Mouse (Mus musculus) kidney, embryonic 16.5 days (tissue): ENCODE results near the gene S100a4. TPM values are rescaled to one million over a fixed set of nuclear protein-coding genes. Genes with fewer than 3 reads are reported as not detected.

Experiments
- ATAC-seq: fragments of 200-750 bp; cut with Nextera tagmentation; 2 replicates; pipeline ENCODE4 v1.8.0; 2017; ENCODE audit warnings: moderate TSS enrichment; ENCODE audit not compliant: low FRiP score, low TSS enrichment
- H3K27ac ChIP-seq: fragments of 300-500 bp; sonication (generic); 2 replicates; pipeline ENCODE4 v1.5.1; 2014; ENCODE audit warnings: low read length
- H3K27me3 ChIP-seq: fragments of 300-500 bp; sonication (generic); 2 replicates; pipeline ENCODE4 v1.6.1; 2014; ENCODE audit warnings: low read length, control low read depth, mixed read lengths; ENCODE audit not compliant: insufficient read depth
- H3K36me3 ChIP-seq: fragments of 300-500 bp; sonication (generic); 2 replicates; pipeline ENCODE4 v1.6.1; 2014; ENCODE audit warnings: low read length, control low read depth, mixed read lengths; ENCODE audit not compliant: insufficient read depth
- H3K4me1 ChIP-seq: fragments of 300-500 bp; sonication (generic); 2 replicates; pipeline ENCODE4 v1.6.1; 2014; ENCODE audit warnings: low read length, control low read depth, mixed read lengths; ENCODE audit not compliant: insufficient read depth
- H3K4me2 ChIP-seq: fragments of 300-500 bp; sonication (generic); replicated peaks from 2 replicates; pipeline ENCODE4 v1.6.1; 2014; ENCODE audit warnings: low read depth, low read length
- H3K4me3 ChIP-seq: fragments of 300-500 bp; sonication (generic); 2 replicates; pipeline ENCODE4 v1.5.1; 2014; ENCODE audit warnings: mild to moderate bottlenecking, low read length
- H3K9ac ChIP-seq: fragments of 300-500 bp; sonication (generic); replicated peaks from 2 replicates; pipeline ENCODE4 v1.6.1; 2014; ENCODE audit warnings: low read length
- H3K9me3 ChIP-seq: fragments of 300-500 bp; sonication (generic); 2 replicates; pipeline ENCODE4 v1.6.1; 2016; ENCODE audit warnings: low read length, control low read depth
- WGBS: fragments of 180-500 bp; shearing (Covaris S2); extraction: QIAGEN DNeasy Blood & Tissue Kit; methylation state at CpG from one replicate; pipeline ENCODE4 v1.1.7; 2014; 5-methylcytosine and 5-hydroxymethylcytosine counted together
- polyA plus RNA-seq: library from polyadenylated mRNA; unstranded; fragments of >200 nt; fragmentation: Nextera tagmentation; extraction: Ambion mirVana; gene quantifications from 2 replicates; pipeline ENCODE4 v1.2.1, GENCODE M21; 2015

Gene S100a4
- polyA plus RNA-seq, 1 experiment from 2014 or later, result 5.5 TPM

DNA sequence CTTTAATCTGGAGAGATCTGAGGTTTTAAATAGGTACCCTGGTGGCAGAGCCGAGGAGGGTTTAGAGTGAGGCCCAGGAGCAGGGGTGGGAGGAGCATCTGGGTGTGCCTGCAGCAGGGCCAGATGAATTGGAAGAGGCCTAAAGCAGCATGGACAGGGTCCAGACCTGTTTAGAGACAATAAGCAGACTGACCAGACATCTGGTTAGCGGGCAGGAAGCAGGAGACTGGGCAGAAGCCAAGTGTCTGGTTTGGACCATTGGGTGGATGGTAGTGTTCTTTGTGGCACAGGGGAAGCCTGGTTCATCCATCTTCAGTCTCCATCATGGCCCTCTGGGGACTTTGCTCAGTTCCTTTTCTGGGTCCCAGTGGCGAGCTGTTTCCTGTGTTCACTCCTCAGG is 19.7 kb upstream of the S100a4 start:
- no peak for ATAC-seq
- 37% methylated on average over 3 of the region's 3 CpGs for WGBS
- H3K36me3 ChIP-seq, result no peaks in the 10 kb centered on the region
- H3K4me1 ChIP-seq, result peaks cover 12% of the 10 kb centered on the region; the same call in 1 of the 2 replicates
- H3K4me2 ChIP-seq, result no peak overlapping the region
- no peak overlapping the region for H3K27ac ChIP-seq
- H3K4me3 ChIP-seq, result no peak overlapping the region
- no peaks in the 10 kb centered on the region for H3K27me3 ChIP-seq
- H3K9ac ChIP-seq, result no peak overlapping the region
- H3K9me3 ChIP-seq, result no peaks in the 10 kb centered on the region

DNA sequence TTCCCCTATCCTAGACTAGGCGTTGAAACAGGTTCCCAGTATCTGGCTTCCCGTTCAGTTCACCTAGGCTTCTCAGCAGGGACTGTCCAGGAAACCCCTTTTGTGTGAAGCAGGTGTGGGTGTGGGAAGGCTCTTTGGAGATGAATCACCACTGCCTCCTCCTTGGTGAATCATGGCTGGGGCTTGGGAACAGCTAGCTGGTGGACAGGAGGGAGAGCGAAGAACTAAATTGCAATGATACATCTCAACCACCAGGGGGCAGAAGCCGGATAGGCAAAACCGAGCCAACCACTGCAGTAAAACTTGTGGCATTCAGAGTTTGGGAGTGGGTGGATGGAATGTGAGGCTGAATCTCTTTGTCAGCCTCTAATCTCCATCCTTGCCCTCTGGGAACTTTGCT is 18.0 kb upstream of the S100a4 start:
- ATAC-seq, result peak; percentile 55
- Histone ChIP-seq H3K36me3 (no peaks in the 10 kb centered on the region), H3K4me3 (no peak overlapping the region), H3K9me3 (no peaks in the 10 kb centered on the region), H3K27me3 (no peaks in the 10 kb centered on the region), H3K9ac (no peak overlapping the region), H3K27ac (no peak overlapping the region), H3K4me2 (no peak overlapping the region), H3K4me1 (peaks cover 12% of the 10 kb centered on the region; the same call in 1 of the 2 replicates)
- 35% methylated on average over 5 of the region's 5 CpGs for WGBS

DNA sequence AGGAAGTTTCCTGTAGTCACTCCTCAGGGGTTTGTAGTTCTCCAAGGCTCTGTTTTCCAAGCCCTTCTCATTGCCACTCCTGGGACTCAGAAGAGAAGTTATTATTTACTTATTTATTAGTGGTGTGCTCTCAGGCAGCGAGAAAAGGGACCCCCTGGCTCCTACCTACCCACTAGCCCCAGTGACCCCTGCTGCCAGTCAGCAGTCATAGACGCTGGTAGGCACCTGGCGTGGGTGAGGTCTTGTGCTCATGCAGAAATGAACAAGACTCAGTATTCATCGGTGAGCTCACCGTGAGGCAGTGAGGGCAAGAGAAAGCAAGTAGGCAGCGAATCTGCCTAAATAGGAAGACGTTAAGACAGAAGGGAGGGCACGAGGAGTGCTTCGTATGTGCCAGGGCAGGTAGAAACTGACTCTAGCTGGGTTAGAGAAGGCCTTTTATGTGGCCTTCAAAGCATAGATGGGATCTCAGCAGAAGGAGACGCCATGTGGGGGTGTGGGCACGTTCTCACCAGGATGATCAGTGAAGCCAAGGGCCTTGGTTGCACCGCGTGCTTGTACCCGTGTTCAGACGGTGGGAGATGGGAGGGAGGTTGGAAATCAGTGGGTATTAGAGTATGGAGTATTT is 17.4 kb upstream of the S100a4 start:
- H3K9ac ChIP-seq, result no peak overlapping the region
- no peaks in the 10 kb centered on the region for H3K9me3 ChIP-seq
- no peak for ATAC-seq
- H3K4me3 ChIP-seq, result no peak overlapping the region
- H3K27ac ChIP-seq, result no peak overlapping the region
- no peaks in the 10 kb centered on the region for H3K36me3 ChIP-seq
- WGBS, result 81% methylated on average over 15 of the region's 15 CpGs
- H3K27me3 ChIP-seq, result no peaks in the 10 kb centered on the region
- peaks cover 12% of the 10 kb centered on the region; the same call in 1 of the 2 replicates for H3K4me1 ChIP-seq
- no peak overlapping the region for H3K4me2 ChIP-seq

DNA sequence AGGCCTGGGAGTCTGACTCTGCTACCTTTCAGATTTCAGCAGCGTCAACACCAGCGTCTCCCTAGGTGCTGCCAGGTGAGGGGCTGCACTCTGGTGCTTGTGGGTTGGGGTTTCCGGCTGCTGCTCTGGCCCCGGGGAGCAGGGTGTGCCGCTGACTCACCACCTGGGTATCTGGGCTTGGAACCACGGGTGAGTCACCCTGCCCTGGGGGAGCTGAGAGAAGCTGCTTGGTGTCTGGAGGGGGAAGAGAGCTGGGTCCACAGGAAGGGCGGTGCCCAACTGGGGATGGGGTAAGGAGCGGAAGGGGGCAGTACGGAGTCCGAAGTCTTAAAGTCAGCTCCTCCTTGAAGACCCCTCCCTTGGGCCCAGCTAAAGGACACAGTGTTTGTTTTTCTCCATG is 16.7 kb upstream of the S100a4 start:
- H3K27me3 ChIP-seq, result no peaks in the 10 kb centered on the region
- peak; percentile 50 for ATAC-seq
- peaks cover 12% of the 10 kb centered on the region; the same call in 1 of the 2 replicates for H3K4me1 ChIP-seq
- H3K4me2 ChIP-seq, result no peak overlapping the region
- H3K27ac ChIP-seq, result peak overlapping the region; percentile 52
- no peaks in the 10 kb centered on the region for H3K9me3 ChIP-seq
- WGBS, result 56% methylated on average over 10 of the region's 10 CpGs
- H3K36me3 ChIP-seq, result no peaks in the 10 kb centered on the region
- H3K4me3 ChIP-seq, result no peak overlapping the region
- H3K9ac ChIP-seq, result no peak overlapping the region

DNA sequence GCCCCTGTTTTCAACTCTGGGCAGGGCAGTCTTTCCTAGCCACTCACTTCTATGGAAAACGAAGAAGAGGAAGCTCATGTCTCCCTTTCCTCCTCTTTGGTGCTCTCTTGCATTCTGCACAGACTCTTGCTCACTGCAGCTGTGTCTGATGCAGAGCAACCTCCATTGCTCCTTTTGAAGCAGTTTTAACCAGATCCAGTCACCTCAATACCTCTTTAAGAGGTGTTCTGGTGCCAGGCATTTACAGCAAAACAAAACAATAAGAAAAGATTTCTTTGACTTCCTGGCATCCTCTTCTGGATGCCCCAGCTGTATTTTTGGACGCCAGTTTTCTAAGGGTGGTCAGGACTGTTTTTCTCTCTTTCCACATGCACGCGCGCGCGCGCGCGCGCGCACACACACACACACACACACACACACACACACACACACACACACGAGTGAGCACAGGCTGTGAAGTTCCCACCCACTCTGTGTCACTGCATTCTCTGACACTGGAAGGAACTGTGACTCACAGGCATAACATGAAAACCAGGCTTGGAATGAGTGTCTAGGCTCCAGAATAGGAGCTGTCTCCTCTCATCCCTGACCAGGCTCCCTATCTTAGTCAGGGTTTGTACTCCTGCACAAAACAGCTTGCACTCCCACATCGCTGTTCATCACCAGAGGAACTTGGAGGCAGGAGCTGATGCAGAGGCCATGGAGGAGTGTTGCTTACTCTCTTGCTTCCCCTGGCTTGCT is 16.0 kb upstream of the S100a4 start:
- H3K4me3 ChIP-seq, result no peak overlapping the region
- 81% methylated on average over 14 of the region's 14 CpGs for WGBS
- ATAC-seq, result no peak
- H3K4me1 ChIP-seq, result peaks cover 12% of the 10 kb centered on the region; the same call in 1 of the 2 replicates
- H3K9me3 ChIP-seq, result no peaks in the 10 kb centered on the region
- H3K9ac ChIP-seq, result no peak overlapping the region
- peak overlapping the region; percentile 52 for H3K27ac ChIP-seq
- H3K4me2 ChIP-seq, result no peak overlapping the region
- H3K27me3 ChIP-seq, result no peaks in the 10 kb centered on the region
- H3K36me3 ChIP-seq, result no peaks in the 10 kb centered on the region

DNA sequence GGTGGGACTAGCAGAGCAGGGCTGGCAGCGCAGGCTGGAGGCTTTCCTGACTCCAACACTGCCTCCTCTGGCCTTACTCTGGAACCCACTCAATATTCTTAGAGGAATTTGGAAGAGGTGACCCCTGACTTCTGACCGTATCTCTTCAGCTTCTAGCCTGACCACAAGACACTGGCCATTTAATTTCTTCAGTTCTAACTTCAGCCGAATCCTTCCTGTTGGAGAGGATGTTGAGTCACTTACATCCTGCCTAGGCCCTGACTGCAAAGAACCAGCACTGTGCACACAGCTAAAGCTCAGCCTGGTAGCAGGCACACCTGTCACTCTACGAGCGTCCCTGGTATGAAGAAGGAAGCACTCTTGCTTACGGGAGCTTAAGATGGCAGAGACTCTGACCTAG is 14.2 kb upstream of the S100a4 start:
- WGBS, result 72% methylated on average over 6 of the region's 6 CpGs
- Histone ChIP-seq H3K36me3 (no peaks in the 10 kb centered on the region), H3K27ac (no peak overlapping the region), H3K9me3 (no peaks in the 10 kb centered on the region), H3K9ac (no peak overlapping the region), H3K27me3 (no peaks in the 10 kb centered on the region), H3K4me2 (no peak overlapping the region), H3K4me3 (no peak overlapping the region), H3K4me1 (peaks cover 12% of the 10 kb centered on the region; the same call in 1 of the 2 replicates)
- ATAC-seq, result no peak

DNA sequence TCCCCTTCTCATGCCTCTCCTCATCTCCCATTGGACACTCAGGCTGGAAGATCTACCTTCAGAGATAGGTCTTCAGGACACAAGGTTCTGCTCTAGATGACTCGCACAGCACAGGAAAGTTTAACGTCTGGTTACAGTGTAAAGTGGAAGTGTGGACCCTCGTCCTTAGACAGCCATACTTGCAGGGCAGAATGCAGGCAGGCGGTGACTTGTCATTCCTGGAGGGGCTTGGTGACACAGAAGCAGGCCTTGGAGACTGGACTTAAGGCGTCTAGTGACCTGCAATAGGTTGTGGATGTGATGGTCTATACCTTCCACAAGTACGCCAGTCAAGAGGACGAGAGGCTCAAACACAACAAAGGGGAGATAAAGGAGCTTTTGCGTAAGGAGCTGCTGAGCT is 13.6 kb upstream of the S100a4 start, which contains the start of gene S100a2:
Gene S100a2, plus strand, starts transcription at position 301 of the 400 bp plus-strand sequence.
- Histone ChIP-seq H3K36me3 (no peaks in the 10 kb centered on the region), H3K4me1 (peaks cover 12% of the 10 kb centered on the region; the same call in 1 of the 2 replicates), H3K9me3 (no peaks in the 10 kb centered on the region), H3K27me3 (no peaks in the 10 kb centered on the region), H3K4me2 (no peak within 1 kb of the TSS), H3K27ac (no peak within 1 kb of the TSS), H3K4me3 (no peak within 1 kb of the TSS), H3K9ac (no peak within 1 kb of the TSS)
- ATAC-seq, result no peak
- 92% methylated on average over 8 of the region's 8 CpGs for WGBS

DNA sequence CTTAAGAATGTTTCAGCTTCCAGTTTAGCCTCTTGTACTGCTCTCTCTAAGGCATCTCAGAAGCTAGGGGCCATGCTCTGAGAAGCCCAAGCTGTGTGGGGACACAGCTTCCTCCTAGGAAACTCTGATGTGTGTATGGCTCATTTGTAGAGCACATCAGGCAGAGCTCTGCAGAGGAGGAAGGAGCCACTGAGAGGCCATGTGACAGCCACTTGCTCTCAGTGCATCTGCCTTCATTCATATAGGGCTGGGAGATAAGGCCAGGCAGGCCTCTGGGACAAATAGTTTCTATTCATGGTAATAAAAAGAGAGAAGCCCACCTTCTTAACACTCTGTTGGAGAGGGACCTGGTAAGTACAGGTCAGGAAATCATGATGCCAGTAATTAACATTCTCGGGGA is 9.1 kb upstream of the S100a4 start:
- no peak overlapping the region for H3K9ac ChIP-seq
- no peaks in the 10 kb centered on the region for H3K36me3 ChIP-seq
- no peak overlapping the region for H3K4me2 ChIP-seq
- H3K27ac ChIP-seq, result no peak overlapping the region
- ATAC-seq, result no peak
- H3K4me3 ChIP-seq, result no peak overlapping the region
- WGBS, result 33% methylated on average over 1 of the region's 1 CpGs
- H3K4me1 ChIP-seq, result peaks cover 8% of the 10 kb centered on the region
- no peaks in the 10 kb centered on the region for H3K27me3 ChIP-seq
- H3K9me3 ChIP-seq, result no peaks in the 10 kb centered on the region

DNA sequence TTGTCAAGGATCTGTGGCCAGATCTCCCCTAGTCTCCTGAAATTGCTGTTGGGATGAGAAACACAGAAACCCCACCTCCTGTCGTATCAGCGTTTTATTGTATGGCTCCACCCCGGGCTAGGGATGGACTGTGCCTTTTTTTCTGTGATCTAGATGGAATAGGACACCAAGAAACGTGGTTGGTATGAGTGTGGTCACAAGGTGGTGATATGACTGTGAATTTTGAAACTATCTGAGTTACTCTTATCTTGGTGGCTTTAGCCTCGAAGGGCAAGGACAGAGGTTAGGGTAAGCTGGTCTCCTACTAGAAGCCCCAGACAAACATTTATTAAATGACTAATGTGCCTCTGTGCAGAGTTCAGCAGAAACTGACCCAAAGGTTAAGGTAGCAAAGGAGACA is 8.0 kb upstream of the S100a4 start:
- Histone ChIP-seq H3K4me1 (peaks cover 8% of the 10 kb centered on the region), H3K4me3 (no peak overlapping the region), H3K9ac (no peak overlapping the region), H3K4me2 (no peak overlapping the region), H3K9me3 (no peaks in the 10 kb centered on the region), H3K27ac (no peak overlapping the region), H3K27me3 (no peaks in the 10 kb centered on the region), H3K36me3 (no peaks in the 10 kb centered on the region)
- no peak for ATAC-seq
- 69% methylated on average over 5 of the region's 5 CpGs for WGBS

DNA sequence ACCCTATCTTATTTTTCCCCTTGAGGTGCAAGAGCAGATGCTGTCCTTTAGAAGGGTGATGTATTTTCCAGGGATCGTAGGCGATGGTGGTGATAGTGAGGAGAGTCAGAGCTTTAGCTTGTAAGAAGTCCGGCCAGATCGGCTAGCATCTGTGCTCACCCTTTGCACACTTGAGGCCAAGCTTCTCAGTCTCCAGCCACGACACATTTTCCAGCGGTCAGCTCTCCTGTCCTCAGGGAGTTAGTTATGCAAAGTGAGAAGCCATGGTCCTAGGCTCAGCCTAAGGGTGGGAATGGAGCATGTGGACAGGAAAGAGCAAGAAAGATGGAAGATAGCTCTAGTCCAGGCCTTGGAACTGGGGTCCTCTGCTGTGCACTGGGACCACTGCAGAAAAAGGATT is 6.8 kb upstream of the S100a4 start:
- Histone ChIP-seq H3K27ac (no peak overlapping the region), H3K36me3 (no peaks in the 10 kb centered on the region), H3K9ac (no peak overlapping the region), H3K4me2 (no peak overlapping the region), H3K4me1 (peaks cover 8% of the 10 kb centered on the region), H3K4me3 (no peak overlapping the region), H3K9me3 (no peaks in the 10 kb centered on the region), H3K27me3 (no peaks in the 10 kb centered on the region)
- ATAC-seq, result no peak
- WGBS, result 82% methylated on average over 6 of the region's 6 CpGs
